Mouse (Mus musculus): Measurements from ENCODE around the gene Enox2. TPM values are rescaled to one million over a fixed set of nuclear protein-coding genes. Genes with fewer than 3 reads are reported as not detected.

The Enox2 gene
- polyA plus RNA-seq, 1 experiment from 2014 or later = 9.0 TPM

Other genes starting within 250 kb of the Enox2 start
- 1.4 and 2.5 TPM in 2 replicates for gene Arhgap36, start 175.7 kb upstream of the Enox2 start, polyA plus RNA-seq (2015; fragmentation: Nextera tagmentation; extraction: Ambion mirVana)